Mouse (Mus musculus) heart, adult 2 months (tissue): ENCODE measurements around the gene Ifna2. TPM values are rescaled to one million over a fixed set of nuclear protein-coding genes. Genes with fewer than 3 reads are reported as not detected.

Experiments used
- DNase-seq, 2 experiments: peaks; one replicate each; pipeline ENCODE4 v3.0.0; 2021
- H3K27ac ChIP-seq: fragments of 200-600 bp; 2 replicates; pipeline ENCODE4 v1.8.1; 2022
- H3K27me3 ChIP-seq: fragments of 200-500 bp; 2 replicates; pipeline ENCODE4 v1.6.1; 2012; ENCODE audit warnings: mild to moderate bottlenecking, low read length, inconsistent platforms, mixed read lengths; ENCODE audit not compliant: control insufficient read depth, insufficient read depth
- H3K36me3 ChIP-seq: fragments of 200-500 bp; 2 replicates; pipeline ENCODE4 v1.6.1; 2012; ENCODE audit warnings: low read length, inconsistent platforms; ENCODE audit not compliant: control insufficient read depth, insufficient read depth
- H3K4me1 ChIP-seq: fragments of 200-500 bp; 2 replicates; pipeline ENCODE4 v1.6.1; 2011; ENCODE audit warnings: low read length; ENCODE audit not compliant: control insufficient read depth, insufficient read depth
- H3K4me3 ChIP-seq: fragments of 200-600 bp; 2 replicates; pipeline ENCODE4 v1.8.1; 2022
- H3K79me2 ChIP-seq: fragments of 200-500 bp; replicated peaks from 2 replicates; pipeline ENCODE4 v1.6.1; 2012; ENCODE audit warnings: mild to moderate bottlenecking, inconsistent platforms, low read length, moderate library complexity, mixed read lengths; ENCODE audit not compliant: control insufficient read depth, insufficient read depth
- H3K9ac ChIP-seq: fragments of 200-500 bp; 2 replicates; pipeline ENCODE4 v1.6.1; 2012; ENCODE audit warnings: low read depth, mild to moderate bottlenecking, control low read depth, inconsistent platforms, low read length, mixed read lengths
- CTCF ChIP-seq: fragments of 200-600 bp; IDR thresholded peaks from 2 replicates; pipeline ENCODE4 v1.8.1; 2022; ENCODE audit warnings: antibody characterized with exemption, mild to moderate bottlenecking, moderate library complexity
- EP300 ChIP-seq: fragments of 200-500 bp; IDR thresholded peaks from 2 replicates; pipeline ENCODE4 v1.6.1; 2011; ENCODE audit warnings: low read depth, low read length, control low read depth; ENCODE audit not compliant: insufficient read depth
- POLR2A ChIP-seq: fragments of 200-500 bp; IDR thresholded peaks from 2 replicates; pipeline ENCODE4 v1.6.1; 2011; ENCODE audit warnings: mild to moderate bottlenecking, low read depth, low read length, control low read depth; ENCODE audit not compliant: insufficient read depth
- WGBS: fragments of 180-500 bp; shearing (Covaris S2); methylation state at CpG from one replicate; pipeline ENCODE4 v1.1.7; 2018; 5-methylcytosine and 5-hydroxymethylcytosine counted together
- intact Hi-C: fragments of 180-260 bp; cut with DNase I; formaldehyde crosslinking; loops from one replicate; pipeline ENCODE4 v1.15.1; 2025
- polyA plus RNA-seq: library from polyadenylated mRNA; depleted of rRNA; stranded (reverse); fragments of >200 nt; gene quantifications from 2 replicates; pipeline ENCODE4 v1.2.3, GENCODE M21; 2012
- total RNA-seq, 2 experiments: library from RNA; stranded (reverse); gene quantifications; 2 replicates each; pipeline ENCODE4 v1.2.3; 2021

The Ifna2 gene
- total and polyA plus RNA-seq, 3 experiments: not detected

DNA sequence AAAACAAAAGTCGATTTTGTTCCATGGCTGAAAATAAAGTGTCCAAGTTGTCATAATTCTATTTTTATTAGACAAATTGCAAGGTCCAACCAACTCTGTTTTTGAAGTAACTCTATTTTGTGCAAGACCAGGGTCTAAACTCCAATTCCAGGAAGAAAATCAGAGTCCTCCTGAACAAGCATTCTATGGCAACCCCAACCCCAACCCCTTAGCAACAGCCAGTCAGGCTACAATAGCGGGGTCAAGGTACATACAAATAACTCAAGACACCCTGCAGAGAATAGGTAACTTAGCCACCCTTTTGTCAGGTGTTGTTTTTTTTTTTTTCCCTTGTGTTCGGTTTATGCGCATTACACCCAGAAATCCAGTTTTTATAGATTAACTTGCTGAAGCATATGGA is 14.0 kb upstream of the Ifna2 start:
- no peaks in the 10 kb centered on the region for H3K4me1 ChIP-seq
- no peak overlapping the region for H3K4me3 ChIP-seq
- WGBS: 79% methylated on average over 4 of the region's 4 CpGs
- no peak for DNase-seq
- H3K9ac ChIP-seq: no peak overlapping the region
- no peaks in the 10 kb centered on the region for H3K36me3 ChIP-seq
- no peak for TF ChIP-seq EP300
- no peak for TF ChIP-seq CTCF
- no peak for TF ChIP-seq POLR2A
- no peak overlapping the region for H3K27ac ChIP-seq
- intact Hi-C loops: no loop called here
- H3K79me2 ChIP-seq: no peaks in the 10 kb centered on the region
- H3K27me3 ChIP-seq: no peaks in the 10 kb centered on the region

DNA sequence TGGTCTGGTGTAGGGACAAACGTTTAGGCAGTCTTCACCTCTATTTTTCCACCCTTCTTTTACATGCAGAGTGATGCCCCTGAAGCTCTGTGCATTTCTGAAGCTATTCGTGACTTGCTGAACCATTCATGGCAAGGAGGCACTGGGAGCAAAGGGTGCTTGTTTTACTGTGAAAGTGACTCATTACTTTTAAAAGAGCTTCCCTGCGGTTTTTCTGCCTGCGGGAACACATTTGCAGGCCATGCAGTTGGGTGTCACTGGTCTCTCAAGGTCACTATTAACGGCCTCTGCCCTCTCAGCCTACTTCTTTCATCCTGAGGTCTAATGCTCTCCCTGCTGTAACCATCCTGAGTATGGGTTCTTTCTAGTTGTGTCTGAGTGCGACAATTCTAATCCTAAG is 13.4 kb upstream of the Ifna2 start:
- no peak overlapping the region for H3K27ac ChIP-seq
- no peak overlapping the region for H3K4me3 ChIP-seq
- no peak for DNase-seq
- intact Hi-C loops: no loop called here
- no peak overlapping the region for H3K9ac ChIP-seq
- H3K4me1 ChIP-seq: no peaks in the 10 kb centered on the region
- 71% methylated on average over 6 of the region's 6 CpGs for WGBS
- H3K27me3 ChIP-seq: no peaks in the 10 kb centered on the region
- H3K79me2 ChIP-seq: no peaks in the 10 kb centered on the region
- no peaks in the 10 kb centered on the region for H3K36me3 ChIP-seq
- no peak for TF ChIP-seq POLR2A
- TF ChIP-seq EP300: no peak
- TF ChIP-seq CTCF: no peak

DNA sequence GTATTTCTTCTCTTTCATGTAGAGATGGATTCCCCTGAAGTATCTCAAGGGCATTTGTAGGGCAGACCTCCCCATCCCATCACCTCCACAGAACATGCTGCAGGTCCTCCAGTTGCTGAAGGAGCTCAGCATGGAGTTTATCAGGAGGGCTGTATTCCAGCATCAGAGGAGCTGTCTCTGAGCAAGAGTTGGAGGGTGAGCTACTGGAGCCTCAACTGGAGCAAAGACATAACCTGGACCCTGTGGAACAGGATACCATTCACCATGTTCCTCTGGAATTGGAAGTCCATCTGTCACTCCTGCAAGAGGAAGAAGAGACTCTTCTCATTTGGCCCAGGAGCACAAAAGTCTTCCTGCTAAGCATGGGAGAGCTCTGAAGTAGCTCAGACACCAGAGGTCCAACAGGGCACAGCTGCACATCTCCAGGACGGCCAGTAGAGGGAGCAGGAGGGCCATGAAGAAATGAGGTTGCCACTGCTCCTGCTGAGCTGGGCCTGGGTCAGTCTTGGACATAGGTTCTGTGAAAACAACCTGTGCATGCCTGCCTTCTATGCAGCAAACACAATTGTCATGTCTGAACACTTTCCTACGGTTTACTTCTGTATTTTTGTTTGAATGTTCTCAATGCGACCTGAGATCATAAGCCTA is 12.6 kb upstream of the Ifna2 start:
- no peaks in the 10 kb centered on the region for H3K27me3 ChIP-seq
- 28% methylated on average over 3 of the region's 3 CpGs for WGBS
- TF ChIP-seq EP300 (peak; percentile 91), POLR2A (no peak), CTCF (peak; percentile 100; the same call in 1 of the 2 replicates)
- intact Hi-C loops: loop anchor here (1.0 kb wide), 1 partner anchor 31 kb away; no protein-coding TSS in a partner anchor
- DNase-seq: peak; percentile 72 to 80
- H3K4me1 ChIP-seq: no peaks in the 10 kb centered on the region
- no peaks in the 10 kb centered on the region for H3K79me2 ChIP-seq
- H3K4me3 ChIP-seq: no peak overlapping the region
- H3K36me3 ChIP-seq: no peaks in the 10 kb centered on the region
- no peak overlapping the region for H3K27ac ChIP-seq
- H3K9ac ChIP-seq: no peak overlapping the region

DNA sequence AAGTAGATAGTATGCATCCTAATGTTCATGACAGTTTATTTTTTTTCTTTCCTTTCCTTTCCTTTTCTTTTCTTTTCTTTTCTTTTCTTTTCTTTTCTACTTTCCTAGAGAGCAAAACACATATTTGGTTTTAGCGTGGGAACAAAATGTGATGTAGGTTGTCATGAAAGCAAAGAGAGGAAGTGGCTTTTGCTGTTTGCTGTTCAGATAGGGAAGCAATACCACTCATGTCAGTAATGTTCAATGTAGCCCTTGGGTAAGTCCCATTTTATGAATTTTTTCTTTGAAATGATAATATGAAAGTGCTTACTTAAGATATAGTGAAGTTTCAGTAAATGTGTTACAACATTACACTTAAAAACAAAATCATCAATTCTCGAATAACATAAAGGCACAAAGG is 9.7 kb upstream of the Ifna2 start:
- 63% methylated on average over 2 of the region's 2 CpGs for WGBS
- no peak for TF ChIP-seq POLR2A
- TF ChIP-seq CTCF: no peak
- no peak for TF ChIP-seq EP300
- intact Hi-C loops: no loop called here

DNA sequence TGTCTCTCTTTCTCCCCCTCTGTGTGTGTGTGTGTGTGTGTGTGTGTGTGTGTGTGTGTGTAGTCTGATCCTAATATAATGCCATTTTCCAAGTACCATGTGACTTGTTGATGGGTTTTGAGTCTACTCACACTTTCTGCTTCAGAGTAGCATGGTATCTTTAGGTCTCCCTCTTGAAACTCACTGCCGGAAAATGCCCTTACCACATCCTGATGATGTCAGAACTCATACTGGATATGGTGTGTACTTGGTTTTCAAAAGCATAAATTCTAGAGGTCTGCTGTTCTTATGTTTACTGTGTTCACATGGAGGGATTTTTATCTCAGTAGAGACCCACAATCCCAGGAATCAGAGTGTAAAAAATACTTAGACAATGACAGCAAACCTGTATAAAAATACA is 8.8 kb upstream of the Ifna2 start:
- intact Hi-C loops: no loop called here
- 41% methylated on average over 1 of the region's 1 CpGs for WGBS

More for the DNA sequence above, 9.7 kb upstream of the Ifna2 start:
- no peaks in the 10 kb centered on the region for H3K4me1 ChIP-seq
- DNase-seq: no peak
- no peaks in the 10 kb centered on the region for H3K79me2 ChIP-seq
- H3K27me3 ChIP-seq: no peaks in the 10 kb centered on the region
- no peak overlapping the region for H3K9ac ChIP-seq
- H3K4me3 ChIP-seq: no peak overlapping the region
- no peaks in the 10 kb centered on the region for H3K36me3 ChIP-seq
- no peak overlapping the region for H3K27ac ChIP-seq

DNA sequence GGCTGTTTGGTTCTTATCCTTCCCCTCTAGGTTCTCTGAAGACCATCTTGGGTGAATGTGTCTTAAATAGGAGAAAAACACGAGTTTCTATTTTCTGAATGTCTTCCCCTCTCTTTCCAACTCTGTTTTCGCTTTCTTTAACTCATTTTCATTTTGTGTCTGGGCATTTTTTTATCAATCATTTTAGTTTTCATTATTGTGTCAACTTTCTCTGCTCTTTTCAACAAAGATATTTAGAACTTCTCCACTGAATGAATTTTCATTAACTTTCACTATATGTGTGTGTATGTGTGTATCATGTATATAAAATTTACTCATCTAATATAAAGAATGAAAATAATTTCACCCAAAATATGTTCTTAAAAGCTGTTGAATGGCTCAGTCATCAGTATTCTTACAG is 7.5 kb upstream of the Ifna2 start, which contains the start of gene Ifnab:
Gene Ifnab (minus strand): TSS at position 101 of the 400 bp plus-strand sequence.
- H3K4me3 ChIP-seq: no peak within 1 kb of the TSS
- no peak within 1 kb of the TSS for H3K27ac ChIP-seq
- H3K36me3 ChIP-seq: no peaks in the 10 kb centered on the region
- H3K27me3 ChIP-seq: no peaks in the 10 kb centered on the region
- H3K79me2 ChIP-seq: no peaks in the 10 kb centered on the region
- DNase-seq: no peak
- 61% methylated on average over 2 of the region's 2 CpGs for WGBS
- no peaks in the 10 kb centered on the region for H3K4me1 ChIP-seq
- intact Hi-C loops: no loop called here
- TF ChIP-seq CTCF (no peak), EP300 (no peak), POLR2A (no peak)
- H3K9ac ChIP-seq: no peak within 1 kb of the TSS

More for the DNA sequence above, 8.8 kb upstream of the Ifna2 start:
- Histone ChIP-seq H3K27ac (no peak overlapping the region), H3K9ac (no peak overlapping the region), H3K79me2 (no peaks in the 10 kb centered on the region), H3K4me3 (no peak overlapping the region), H3K4me1 (no peaks in the 10 kb centered on the region), H3K36me3 (no peaks in the 10 kb centered on the region), H3K27me3 (no peaks in the 10 kb centered on the region)
- TF ChIP-seq CTCF: no peak
- TF ChIP-seq POLR2A: no peak
- no peak for TF ChIP-seq EP300
- DNase-seq: no peak
